Mouse (Mus musculus) CD4-positive, CD25-positive, alpha-beta regulatory T cell (primary cell): ENCODE results near the gene Psmb3. TPM values are rescaled to one million over a fixed set of nuclear protein-coding genes. Genes with fewer than 3 reads are reported as not detected.

ENCODE experiments used
- polyA plus RNA-seq: library from polyadenylated mRNA; unstranded; fragments of 100-300 nt; shearing (Covaris generic); gene quantifications from one replicate; pipeline ENCODE4 v1.2.1, GENCODE M21; 2017

Gene Psmb3
- polyA plus RNA-seq = 428 TPM

GRCm38 (mm10) chr11:97703039-97703826 lies at the start of gene Psmb3:
Gene Psmb3, plus strand, starts transcription at chr11:97703399.

GRCm38 (mm10) chr11:97662893-97663527 lies 40.2 kb upstream of the Psmb3 start, which contains the start of gene Mllt6:
Gene Mllt6, plus strand, starts transcription at chr11:97663414.

GRCm38 (mm10) chr11:97685613-97686321 lies 17.4 kb upstream of the Psmb3 start, which contains the start of gene Cisd3:
Gene Cisd3, plus strand, starts transcription at chr11:97685826.

GRCm38 (mm10) chr11:97700003-97700745 lies 3.0 kb upstream of the Psmb3 start, which contains the start of gene Pcgf2:
Gene Pcgf2, minus strand, starts transcription at chr11:97700497.

GRCm38 (mm10) chr11:97744063-97744717 lies 41.0 kb downstream of the Psmb3 start, which contains the start of gene Pip4k2b:
Gene Pip4k2b, minus strand, starts transcription at chr11:97744704.

Other genes with a start within 250 kb of the Psmb3 start
- not detected for gene 4933428G20Rik, start 203.1 kb upstream of the Psmb3 start, polyA plus RNA-seq
- gene Srcin1, start 127.2 kb upstream of the Psmb3 start, polyA plus RNA-seq = not detected
- 9.0 TPM for gene Epop, start 73.7 kb upstream of the Psmb3 start, polyA plus RNA-seq
- 12.7 TPM for gene Mllt6, start 40.0 kb upstream of the Psmb3 start, polyA plus RNA-seq
- 70.3 TPM for gene Cisd3, start 17.6 kb upstream of the Psmb3 start, polyA plus RNA-seq
- 1.4 TPM for gene Pcgf2, start 2.9 kb upstream of the Psmb3 start, polyA plus RNA-seq
- 2.6 TPM for gene Pip4k2b, start 41.3 kb downstream of the Psmb3 start, polyA plus RNA-seq
- gene Cwc25, start 63.2 kb downstream of the Psmb3 start, polyA plus RNA-seq = 27.1 TPM
- not detected for gene 1700001P01Rik, start 72.5 kb downstream of the Psmb3 start, polyA plus RNA-seq
- 408 TPM for gene Rpl23, start 79.0 kb downstream of the Psmb3 start, polyA plus RNA-seq
- gene Lasp1, start 95.6 kb downstream of the Psmb3 start, polyA plus RNA-seq = 201 TPM
- 0.41 TPM for gene B230217C12Rik, start 137.4 kb downstream of the Psmb3 start, polyA plus RNA-seq
- 0.39 TPM for gene Fbxo47, start 180.8 kb downstream of the Psmb3 start, polyA plus RNA-seq